Mouse (Mus musculus) CD4-positive, CD25-positive, alpha-beta regulatory T cell, adult 9 weeks (primary cell): ENCODE data around the gene Ablim1. TPM values are rescaled to one million over a fixed set of nuclear protein-coding genes. Genes with fewer than 3 reads are reported as not detected.

Experiments
- polyA plus RNA-seq: library from polyadenylated mRNA; unstranded; fragments of 100-300 nt; shearing (Covaris generic); gene quantifications from one replicate; pipeline ENCODE4 v1.2.1, GENCODE M21; 2017

Gene Ablim1
- polyA plus RNA-seq = 719 TPM

GRCm38 (mm10) chr19:57314346-57315012, at the start of gene Ablim1:
Gene Ablim1, minus strand, starts transcription at chr19:57314919.

GRCm38 (mm10) chr19:57360341-57361130, 45.8 kb upstream of the Ablim1 start, which contains the start of gene Fam160b1:
Gene Fam160b1, plus strand, starts transcription at chr19:57360680.

GRCm38 (mm10) chr19:57007781-57008710, 306.7 kb downstream of the Ablim1 start, which contains the start of gene Afap1l2:
Gene Afap1l2, minus strand, starts transcription at chr19:57008228.

Other genes with a start within 250 kb of the Ablim1 start
- gene Fam160b1, start 45.8 kb upstream of the Ablim1 start, polyA plus RNA-seq = 4.4 TPM
- gene Trub1, start 138.0 kb upstream of the Ablim1 start, polyA plus RNA-seq = 19.6 TPM